In the genomic region with DNA sequence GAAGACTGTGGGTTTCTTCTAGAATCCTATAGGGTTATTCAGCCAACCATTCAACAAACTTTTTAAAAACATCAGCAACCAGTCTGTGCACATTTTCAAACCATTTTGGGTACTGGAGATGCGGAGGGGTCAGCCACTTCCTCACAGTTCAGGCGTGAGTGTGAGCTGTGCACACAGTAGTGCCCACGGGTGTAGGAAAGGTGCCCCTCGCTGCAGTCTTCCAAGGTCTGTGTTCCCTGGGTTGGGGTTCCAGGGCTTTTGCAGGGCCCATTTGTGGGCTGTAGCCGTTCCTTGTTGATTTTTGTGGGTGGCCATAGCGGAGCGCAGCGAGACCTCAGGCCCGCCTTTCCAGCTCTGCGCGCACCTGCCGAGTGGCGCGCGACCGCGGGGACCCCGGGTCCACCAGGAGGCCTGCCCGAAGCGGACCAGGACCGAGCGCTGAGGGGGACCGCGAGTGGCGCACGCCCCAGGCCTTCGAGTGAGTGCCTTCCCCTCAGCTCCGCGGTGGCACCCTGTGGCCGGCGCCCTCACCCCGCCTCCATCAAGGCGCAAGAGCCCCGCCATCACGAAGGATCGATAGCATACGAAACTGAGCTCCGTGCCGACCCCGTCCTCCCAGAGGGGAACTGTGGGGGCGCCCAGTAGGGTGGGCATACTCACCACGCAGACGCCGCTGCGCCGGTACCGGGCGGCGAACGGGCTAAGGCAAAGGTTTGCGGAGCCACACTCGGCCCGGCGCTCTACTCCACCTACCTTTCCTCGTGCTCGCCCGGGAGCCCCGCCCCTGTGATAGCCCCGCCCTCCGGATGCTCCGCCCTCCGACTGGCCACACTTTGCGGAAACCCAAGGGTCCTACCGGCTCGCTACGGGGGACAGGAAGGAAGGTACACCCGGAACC, we compare ENCODE assay signal across 8 mouse cellular contexts. TPM values are rescaled to one million over a fixed set of nuclear protein-coding genes. Genes with fewer than 3 reads are reported as not detected.
A peak's percentile ranks its signal among the peaks of the same experiment; 100 is the strongest.
DNase-seq lines count a peak whose midpoint lies in the region; ATAC-seq and TF ChIP-seq lines count a peak whose summit lies in the region.

Gene Bid, minus strand, starts transcription at position 780 of the 898 bp plus-strand sequence.

- H3K79me2 ChIP-seq in MEL (ENCODE audit: control insufficient read depth, insufficient read depth, low read length, poor library complexity): peaks cover 21% of the 10 kb centered on the region

- peak within 1 kb of the TSS; percentile 88 to 99 for H3K4me3 ChIP-seq in MEL (ENCODE audit: control insufficient read depth in 1 of 2, insufficient read depth in 1 of 2, low read depth in 2 of 2, low read length in 2 of 2)
- H3K4me3 ChIP-seq in cerebellum, adult 2 months (replicated peaks; ENCODE audit: insufficient read depth, low read depth, low read length): peak within 1 kb of the TSS; percentile 77
- H3K4me3 ChIP-seq in forebrain, postnatal 0 days (ENCODE audit: low read depth, low read length): peak within 1 kb of the TSS; percentile 73
- peak within 1 kb of the TSS; percentile 82 for H3K4me3 ChIP-seq in layer of hippocampus, adult 2 months
- peak within 1 kb of the TSS; percentile 73 for H3K4me3 ChIP-seq in lung, adult 2 months (replicated peaks; ENCODE audit: extremely low read depth, low read depth, low read length)
- peak within 1 kb of the TSS; percentile 59 for H3K4me3 ChIP-seq in neural tube, embryonic 15.5 days (replicated peaks)

- no peak for TF ChIP-seq RAD21 in MEL (IDR thresholded peaks at IDR 0.05; ENCODE audit: low read depth, low read length)

- no peak for TF ChIP-seq EP300 in MEL (IDR thresholded peaks at IDR 0.05; ENCODE audit: low read depth in 1 of 2, low read length in 2 of 2)

- no peaks in the 10 kb centered on the region for H3K9me3 ChIP-seq in MEL (replicated peaks; ENCODE audit: insufficient read depth, low read length)
- no peaks in the 10 kb centered on the region for H3K9me3 ChIP-seq in forebrain, postnatal 0 days (ENCODE audit: low read length)
- H3K9me3 ChIP-seq in neural tube, embryonic 15.5 days (replicated peaks): no peaks in the 10 kb centered on the region

- H3K4me1 ChIP-seq in MEL (ENCODE audit: control insufficient read depth in 1 of 2, insufficient read depth in 2 of 2, low read length in 2 of 2): peaks cover 20 to 50% of the 10 kb centered on the region in 2 experiments
- H3K4me1 ChIP-seq in cerebellum, adult 2 months (ENCODE audit: control insufficient read depth, insufficient read depth, low read length): no peaks in the 10 kb centered on the region
- H3K4me1 ChIP-seq in forebrain, postnatal 0 days (ENCODE audit: insufficient read depth): peaks cover 6% of the 10 kb centered on the region; the same call in 1 of the 2 replicates
- H3K4me1 ChIP-seq in lung, adult 2 months (ENCODE audit: control insufficient read depth, insufficient read depth, low read length): peaks cover 3% of the 10 kb centered on the region; the same call in 1 of the 2 replicates
- H3K4me1 ChIP-seq in neural tube, embryonic 15.5 days: peaks cover 17% of the 10 kb centered on the region

- H3K36me3 ChIP-seq in MEL (ENCODE audit: control insufficient read depth in 1 of 2, insufficient read depth in 2 of 2, low read length in 2 of 2): peaks cover 0 to 40% of the 10 kb centered on the region in 2 experiments; a peak in 2 of 4 replicates
- H3K36me3 ChIP-seq in forebrain, postnatal 0 days (ENCODE audit: insufficient read depth): no peaks in the 10 kb centered on the region
- no peaks in the 10 kb centered on the region for H3K36me3 ChIP-seq in neural tube, embryonic 15.5 days

- H3K27me3 ChIP-seq in MEL (ENCODE audit: control insufficient read depth in 1 of 2, insufficient read depth in 2 of 2, low read length in 2 of 2): no peaks in the 10 kb centered on the region
- no peaks in the 10 kb centered on the region for H3K27me3 ChIP-seq in cerebellum, adult 2 months (ENCODE audit: control insufficient read depth, insufficient read depth, low read length)
- H3K27me3 ChIP-seq in forebrain, postnatal 0 days (ENCODE audit: insufficient read depth, low read length): no peaks in the 10 kb centered on the region
- no peaks in the 10 kb centered on the region for H3K27me3 ChIP-seq in neural tube, embryonic 15.5 days (replicated peaks)

- peak within 1 kb of the TSS; percentile 90 for H3K9ac ChIP-seq in MEL (ENCODE audit: control insufficient read depth, low read depth, low read length, poor library complexity, severe bottlenecking)
- H3K9ac ChIP-seq in forebrain, postnatal 0 days: peak within 1 kb of the TSS; percentile 74
- H3K9ac ChIP-seq in neural tube, embryonic 15.5 days (replicated peaks): peak within 1 kb of the TSS; percentile 69

- H3K4me2 ChIP-seq in forebrain, postnatal 0 days (ENCODE audit: low read depth): peak within 1 kb of the TSS; percentile 97
- H3K4me2 ChIP-seq in neural tube, embryonic 15.5 days: peak within 1 kb of the TSS; percentile 90

- DNase-seq in MEL (ENCODE audit: low read depth, low spot score): peak; percentile 95
- DNase-seq in cerebellum, adult 2 months: peak; percentile 55 to 59
- peak; percentile 80 for DNase-seq in forebrain, postnatal 0 days
- peak; percentile 92 for DNase-seq in heart, postnatal 4 days
- DNase-seq in layer of hippocampus, adult 2 months (ENCODE audit: low spot score in 2 of 2): peak; percentile 74 to 75
- peak; percentile 93 for DNase-seq in lung, adult 2 months
- DNase-seq in thymus, adult 18-20 months: peak; percentile 93 to 96

- H3K27ac ChIP-seq in MEL (ENCODE audit: control insufficient read depth, low read depth, low read length): peak within 1 kb of the TSS; percentile 85
- H3K27ac ChIP-seq in cerebellum, adult 2 months (ENCODE audit: insufficient read depth, low read length): no peak within 1 kb of the TSS
- H3K27ac ChIP-seq in forebrain, postnatal 0 days (ENCODE audit: low read depth, low read length): no peak within 1 kb of the TSS
- H3K27ac ChIP-seq in layer of hippocampus, adult 2 months: peak within 1 kb of the TSS; percentile 75
- peak within 1 kb of the TSS; percentile 60; the same call in 1 of the 2 replicates for H3K27ac ChIP-seq in neural tube, embryonic 15.5 days (replicated peaks)

- peak; percentile 86 for ATAC-seq in forebrain, postnatal 0 days
- ATAC-seq in neural tube, embryonic 15.5 days (ENCODE audit: low FRiP score): peak; percentile 93

- peak; percentile 77 to 83; a peak in 3 of 4 replicates for TF ChIP-seq POLR2A in MEL (IDR thresholded peaks at IDR 0.05; ENCODE audit: control insufficient read depth in 1 of 2, insufficient read depth in 1 of 2, low read depth in 1 of 2, low read length in 2 of 2, poor library complexity in 1 of 2)
- TF ChIP-seq POLR2A in cerebellum, adult 2 months (IDR thresholded peaks at IDR 0.05; ENCODE audit: borderline replicate concordance, insufficient read depth, low read length): no peak
- TF ChIP-seq POLR2A in lung, adult 2 months (IDR thresholded peaks at IDR 0.05; ENCODE audit: borderline replicate concordance, extremely low read depth, low read depth, low read length): peak; percentile 25; the same call in 1 of the 2 replicates

- TF ChIP-seq CTCF in MEL (IDR thresholded peaks at IDR 0.05 in 2 of 3, conservative IDR thresholded peaks at IDR 0.05 in 1 of 3; ENCODE audit: control insufficient read depth in 1 of 3, insufficient read depth in 1 of 3, low read depth in 2 of 3, low read length in 3 of 3, poor library complexity in 1 of 3, severe bottlenecking in 1 of 3): 0 out of 6 replicates have a peak, but pooled peaks of 1 of the 3 experiments have one; percentile 3
- TF ChIP-seq CTCF in cerebellum, adult 2 months (IDR thresholded peaks at IDR 0.05; ENCODE audit: borderline replicate concordance, insufficient read depth, low read depth, low read length): no peak
- 0 out of 2 replicates have a peak, but pooled peaks have one; percentile 8 for TF ChIP-seq CTCF in forebrain, postnatal 0 days (IDR thresholded peaks at IDR 0.05; ENCODE audit: low read depth)
- no peak for TF ChIP-seq CTCF in layer of hippocampus, adult 2 months (conservative IDR thresholded peaks at IDR 0.05)
- no peak for TF ChIP-seq CTCF in lung, adult 2 months (IDR thresholded peaks at IDR 0.05; ENCODE audit: insufficient read depth, low read length)

- WGBS in cerebellum, adult 2 months: 2% methylated on average over 67 of the region's 67 CpGs
- 2% methylated on average over 67 of the region's 67 CpGs for WGBS in forebrain, postnatal 0 days
- 3% methylated on average over 67 of the region's 67 CpGs for WGBS in lung, adult 2 months
- WGBS in neural tube, embryonic 15.5 days: under 1% methylated on average over 64 of the region's 67 CpGs

TF ChIP-seq in MEL, 35 proteins besides CTCF, POLR2A, EP300 and RAD21:
- TF ChIP-seq MAX (IDR thresholded peaks at IDR 0.05; ENCODE audit: low read length) (peak; percentile 44; the same call in 1 of the 2 replicates), MYB (IDR thresholded peaks at IDR 0.05; ENCODE audit: low read depth, low read length) (no peak), ELF1 (IDR thresholded peaks at IDR 0.05; ENCODE audit: low read depth, low read length) (peak; percentile 59), TAL1 (IDR thresholded peaks at IDR 0.05; ENCODE audit: low read length) (no peak), ETS1 (IDR thresholded peaks at IDR 0.05; ENCODE audit: low read depth, low read length) (peak; percentile 13; the same call in 1 of the 2 replicates), UBTF (IDR thresholded peaks at IDR 0.05; ENCODE audit: borderline replicate concordance, insufficient read depth, low read depth, low read length) (0 out of 2 replicates have a peak, but pooled peaks have one; percentile 45), ZMIZ1 (IDR thresholded peaks at IDR 0.05; ENCODE audit: low read depth, low read length) (peak; percentile 57; the same call in 1 of the 2 replicates), MXI1 (IDR thresholded peaks at IDR 0.05; ENCODE audit: low read depth, low read length) (peak; percentile 77; the same call in 1 of the 2 replicates), NELFE (IDR thresholded peaks at IDR 0.05; ENCODE audit: low read depth, low read length) (peak; percentile 59), GATA1 (IDR thresholded peaks at IDR 0.05; ENCODE audit: low read depth, low read length) (no peak), TBP (IDR thresholded peaks at IDR 0.05; ENCODE audit: low read depth, low read length) (peak; percentile 35; the same call in 1 of the 2 replicates)

RNA-seq across cellular contexts. Expression of gene Bid, which starts in this region (rescaled TPM):
- total RNA-seq in MEL (2012; rRNA removed): 27.5 and 28.2 TPM in 2 replicates
- 10 to 100 TPM in 1 of 2 experiments, not detected in 1; 50.2 TPM for polyA plus RNA-seq in MEL (2012; ENCODE audit: insufficient read depth in 1 of 2, insufficient read length in 2 of 2, low read depth in 1 of 2, low replicate concordance in 2 of 2, missing spikeins in 1 of 2)
- polyA plus RNA-seq in cerebellum, adult 2 months (2012; rRNA removed): 7.6 and 7.9 TPM in 2 replicates
- total RNA-seq in forebrain, postnatal 0 days (2014; rRNA removed): 26.9 and 27.3 TPM in 2 replicates
- 38.4 and 44.9 TPM in 2 replicates for polyA plus RNA-seq in forebrain, postnatal 0 days (2015; fragmentation: Nextera tagmentation; extraction: Ambion mirVana)
- 1 to 10 TPM; 2.7 to 3.7 TPM for total RNA-seq in heart, postnatal 4 days (2021)
- total RNA-seq in layer of hippocampus, adult 2 months (2021): 10 to 100 TPM; 15.3 to 15.5 TPM
- 3.6 and 5.4 TPM in 2 replicates for polyA plus RNA-seq in lung, adult 2 months (2012; rRNA removed)
- polyA plus RNA-seq in neural tube, embryonic 15.5 days (2015; fragmentation: Nextera tagmentation; extraction: Ambion mirVana): 38.7 and 43.0 TPM in 2 replicates

Comparison
In these comparisons a context has a peak if more than half of its experiments do, and no peak if none do; other contexts are left out.
1. H3K27ac ChIP-seq: peak in MEL (single experiment), layer of hippocampus, adult 2 months (single experiment) and neural tube, embryonic 15.5 days (single experiment); none in cerebellum, adult 2 months (single experiment) and forebrain, postnatal 0 days (single experiment).
2. Peak in every context shown above with its lines, with median percentiles within 50 percentile points of each other: DNase-seq, H3K4me3 ChIP-seq and H3K9ac ChIP-seq.